Mouse (Mus musculus): ENCODE results near the gene Traf1.

Traf1 gene

GRCm38 (mm10) chr2:34961481-34962036, at the start of gene Traf1:
Gene Traf1, minus strand, starts transcription at chr2:34961772.
- DNase-seq (ENCODE audit: low read depth, low spot score): no peak

GRCm38 (mm10) chr2:34998956-34999355, 37.4 kb upstream of the Traf1 start:
- DNase-seq (ENCODE audit: low read depth, low spot score): no peak

DNA sequence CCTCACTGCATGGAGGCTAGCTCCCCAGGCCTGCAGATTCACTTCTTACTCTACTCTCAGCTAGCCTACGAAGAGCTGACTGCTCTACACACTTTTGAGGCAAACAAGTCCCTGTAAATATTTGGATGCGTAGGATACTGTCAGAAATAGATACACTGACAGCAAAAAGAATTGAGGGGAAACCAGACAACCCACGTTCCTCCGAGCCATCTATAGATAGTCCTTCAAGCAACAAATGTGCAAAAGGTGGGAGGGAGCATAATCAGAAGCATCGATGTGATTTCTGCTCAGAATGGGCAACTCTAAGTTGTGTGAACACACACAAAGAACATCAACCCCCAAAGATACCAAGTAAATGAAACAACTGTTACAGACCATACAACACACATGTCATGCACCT, 34.9 kb upstream of the Traf1 start:
- no peak for DNase-seq (ENCODE audit: low read depth, low spot score)

- no peak for DNase-seq (ENCODE audit: low read depth, low spot score)
These were observed 32.3 kb upstream of the Traf1 start for GRCm38 (mm10) chr2:34993696-34994356.

DNA sequence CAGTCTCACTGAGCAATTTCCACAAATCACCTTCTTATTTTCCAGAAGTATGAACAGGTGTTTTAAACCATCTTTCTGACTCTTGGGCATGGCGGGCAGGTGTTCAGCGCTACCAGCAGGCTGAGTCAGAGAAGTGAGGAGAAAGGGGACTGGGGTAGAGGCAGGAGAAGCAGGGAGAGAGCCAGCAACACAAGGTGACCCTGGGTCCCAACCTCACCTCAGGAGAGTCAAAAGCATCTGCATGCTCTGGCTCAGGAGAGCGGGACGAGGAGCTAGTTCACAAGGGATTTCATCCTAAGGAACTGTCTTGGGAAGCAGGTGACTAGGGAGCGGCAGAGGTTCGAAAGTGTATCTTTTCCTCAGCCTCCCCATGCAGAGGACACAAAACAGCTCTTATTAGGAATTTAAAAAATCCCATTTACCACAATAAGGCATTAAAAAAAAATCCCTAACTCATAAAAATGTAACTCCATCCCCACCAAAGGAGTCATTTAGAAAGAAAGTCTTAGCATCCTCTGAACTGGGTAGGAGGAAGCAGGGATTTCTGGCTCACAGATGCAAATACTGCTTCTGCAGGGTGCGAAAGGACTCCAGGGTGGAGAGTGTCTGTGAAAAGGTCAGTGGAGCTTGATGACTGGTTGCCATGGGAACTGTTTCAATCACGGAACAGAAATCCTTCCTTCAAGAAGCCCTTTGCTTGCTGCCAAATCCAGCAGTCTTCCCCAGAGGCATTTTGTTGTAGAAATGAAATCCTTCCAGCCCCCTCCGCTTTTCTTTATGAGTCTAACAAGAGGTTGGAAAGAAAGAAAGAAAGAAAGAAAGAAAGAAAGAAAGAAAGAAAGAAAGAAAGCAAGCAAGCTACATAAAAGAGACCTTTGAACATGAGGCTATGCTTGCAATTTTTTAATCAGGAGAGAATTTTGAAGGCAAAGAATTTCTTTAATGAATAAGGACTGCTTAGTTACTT, 31.4 kb upstream of the Traf1 start:
- DNase-seq (ENCODE audit: low read depth, low spot score): peak; percentile 22

DNA sequence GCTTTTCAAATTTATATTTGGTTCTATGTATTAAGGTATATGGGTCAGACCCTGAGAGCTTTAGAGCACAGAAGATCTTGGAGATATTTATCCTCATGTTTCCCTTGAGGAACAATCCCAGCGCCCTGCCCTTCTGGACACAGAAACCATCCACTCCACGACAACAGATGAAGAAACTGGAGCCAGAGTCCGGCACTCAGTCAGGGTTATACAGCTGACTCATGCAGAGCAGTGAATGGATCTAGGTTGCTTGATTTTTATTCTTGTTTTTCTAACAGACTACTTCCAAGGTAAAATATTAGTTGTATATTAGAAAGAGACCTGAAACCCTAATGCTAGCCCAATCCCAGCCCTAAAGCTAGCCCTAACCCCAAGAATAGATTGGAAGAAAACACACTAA, 30.4 kb upstream of the Traf1 start:
- DNase-seq (ENCODE audit: low read depth, low spot score): no peak

GRCm38 (mm10) chr2:34989749-34990148, 28.2 kb upstream of the Traf1 start:
- no peak for DNase-seq (ENCODE audit: low read depth, low spot score)

DNA sequence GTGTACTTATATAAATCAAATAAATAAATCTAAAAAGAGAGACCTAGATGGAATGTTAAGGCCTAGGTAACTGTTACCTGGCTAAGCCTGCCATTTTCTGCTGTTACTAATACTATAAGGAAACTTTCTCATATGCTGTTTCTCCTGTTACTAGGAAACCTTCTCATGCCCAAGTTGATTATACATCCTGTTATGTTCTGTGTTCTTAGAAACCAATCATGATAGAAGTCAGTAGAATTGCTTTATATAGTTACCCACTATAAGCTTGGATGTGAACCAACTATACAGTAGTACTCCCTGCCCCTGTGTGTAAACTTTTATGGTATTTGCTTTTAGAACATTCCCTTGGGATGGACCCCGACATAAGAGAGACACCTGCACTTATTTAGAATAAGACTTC, 26.0 kb upstream of the Traf1 start:
- no peak for DNase-seq (ENCODE audit: low read depth, low spot score)

GRCm38 (mm10) chr2:34984885-34985284, 23.3 kb upstream of the Traf1 start:
- DNase-seq (ENCODE audit: low read depth, low spot score): no peak

GRCm38 (mm10) chr2:34982906-34983698, 21.5 kb upstream of the Traf1 start:
- DNase-seq (ENCODE audit: low read depth, low spot score): no peak

DNA sequence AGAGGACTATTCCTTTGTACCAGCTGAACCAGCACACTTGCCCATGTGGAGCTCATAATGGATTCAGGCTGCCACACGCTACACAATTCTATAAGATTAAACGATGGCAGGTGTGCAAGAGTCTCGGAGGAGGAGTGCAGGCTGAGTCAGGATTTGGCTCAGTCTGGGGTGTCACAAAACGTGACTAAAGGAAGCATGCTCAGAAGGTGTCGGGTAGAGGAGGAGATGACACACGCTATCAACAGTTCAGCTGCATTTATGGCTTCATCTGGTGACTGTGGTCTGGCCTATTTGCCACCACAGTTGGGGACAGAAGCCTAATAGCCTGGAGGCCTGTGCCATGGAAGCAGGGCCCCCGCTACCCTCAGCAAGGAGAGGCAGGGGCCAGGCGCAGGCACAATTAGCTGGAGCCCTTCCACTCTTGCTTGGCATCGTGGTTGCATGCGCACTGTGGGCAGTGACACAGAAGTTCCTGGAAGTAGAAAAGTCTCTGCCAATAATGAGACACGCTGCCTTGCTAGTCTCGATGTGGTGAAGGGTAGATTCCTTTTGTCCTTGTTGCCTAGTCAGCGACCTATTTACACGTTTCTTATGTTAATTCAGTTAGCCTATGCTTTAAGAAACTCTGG, 20.6 kb upstream of the Traf1 start:
- DNase-seq (ENCODE audit: low read depth, low spot score): no peak

DNA sequence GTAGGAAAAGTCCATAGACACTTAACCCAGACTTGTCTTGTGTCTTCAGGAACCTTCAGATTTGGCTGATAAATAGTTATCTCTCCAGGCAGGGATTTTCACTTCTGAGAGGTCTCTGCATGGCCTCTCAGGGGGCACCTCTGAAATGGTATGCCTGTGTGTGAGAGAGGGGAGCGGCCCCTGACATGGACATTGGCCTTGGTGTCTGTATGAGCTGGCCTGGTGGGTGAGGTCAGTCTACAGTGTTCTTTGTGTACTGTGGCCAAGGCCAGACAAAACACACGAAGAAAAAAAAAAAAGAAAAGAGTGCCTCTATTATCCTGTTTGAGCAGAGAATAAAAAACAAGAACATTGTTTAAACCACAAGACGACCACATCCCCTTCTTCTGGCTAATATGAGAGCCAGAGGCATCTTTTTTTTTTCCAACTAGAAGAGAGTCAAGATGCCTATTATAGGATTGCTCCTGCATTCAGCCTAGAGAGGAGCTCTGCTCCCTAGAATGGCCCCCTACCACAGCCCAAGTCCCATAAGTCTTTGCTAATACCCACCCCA, 18.0 kb upstream of the Traf1 start:
- DNase-seq (ENCODE audit: low read depth, low spot score): no peak

- no peak for DNase-seq (ENCODE audit: low read depth, low spot score)
These were observed 16.7 kb upstream of the Traf1 start for GRCm38 (mm10) chr2:34978226-34978625.

DNA sequence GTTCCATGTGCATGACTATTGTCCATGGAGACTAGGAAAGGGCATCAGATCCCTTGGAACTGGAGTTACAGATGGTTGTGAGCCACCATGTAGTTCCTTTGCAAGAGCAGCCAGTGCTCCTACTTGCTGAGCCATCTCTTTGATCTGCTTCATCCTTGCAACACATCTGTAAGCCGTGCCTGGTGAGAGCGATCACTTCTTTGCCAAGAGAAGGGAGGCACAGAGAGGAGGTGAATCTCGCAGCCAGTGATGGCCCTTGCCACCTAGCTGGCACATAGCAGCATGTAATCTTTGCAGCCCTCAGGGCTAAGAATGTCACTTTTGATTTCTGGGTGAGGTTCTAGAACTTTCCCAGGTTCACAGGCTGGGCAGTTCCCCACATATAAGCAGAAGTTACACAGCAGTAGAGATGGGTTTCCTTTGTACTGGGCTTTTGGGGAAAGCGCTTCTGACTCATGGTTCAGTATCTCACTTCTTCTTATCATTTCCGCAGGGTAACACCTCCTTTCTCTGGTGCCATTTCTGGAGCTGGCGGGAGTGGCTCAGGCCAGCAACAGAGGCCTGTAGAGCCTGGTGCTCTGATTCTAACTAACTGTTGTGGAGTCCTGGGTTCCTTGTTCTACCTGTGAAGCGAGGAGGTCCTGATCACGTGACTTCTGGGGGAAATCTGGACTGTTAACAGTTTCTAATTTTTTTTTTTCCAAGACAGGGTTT, 15.5 kb upstream of the Traf1 start:
- peak; percentile 87 for DNase-seq (ENCODE audit: low read depth, low spot score)

GRCm38 (mm10) chr2:34976447-34976846, 14.9 kb upstream of the Traf1 start:
- peak; percentile 80 for DNase-seq (ENCODE audit: low read depth, low spot score)

GRCm38 (mm10) chr2:34973087-34973486, 11.5 kb upstream of the Traf1 start:
- DNase-seq (ENCODE audit: low read depth, low spot score): no peak

DNA sequence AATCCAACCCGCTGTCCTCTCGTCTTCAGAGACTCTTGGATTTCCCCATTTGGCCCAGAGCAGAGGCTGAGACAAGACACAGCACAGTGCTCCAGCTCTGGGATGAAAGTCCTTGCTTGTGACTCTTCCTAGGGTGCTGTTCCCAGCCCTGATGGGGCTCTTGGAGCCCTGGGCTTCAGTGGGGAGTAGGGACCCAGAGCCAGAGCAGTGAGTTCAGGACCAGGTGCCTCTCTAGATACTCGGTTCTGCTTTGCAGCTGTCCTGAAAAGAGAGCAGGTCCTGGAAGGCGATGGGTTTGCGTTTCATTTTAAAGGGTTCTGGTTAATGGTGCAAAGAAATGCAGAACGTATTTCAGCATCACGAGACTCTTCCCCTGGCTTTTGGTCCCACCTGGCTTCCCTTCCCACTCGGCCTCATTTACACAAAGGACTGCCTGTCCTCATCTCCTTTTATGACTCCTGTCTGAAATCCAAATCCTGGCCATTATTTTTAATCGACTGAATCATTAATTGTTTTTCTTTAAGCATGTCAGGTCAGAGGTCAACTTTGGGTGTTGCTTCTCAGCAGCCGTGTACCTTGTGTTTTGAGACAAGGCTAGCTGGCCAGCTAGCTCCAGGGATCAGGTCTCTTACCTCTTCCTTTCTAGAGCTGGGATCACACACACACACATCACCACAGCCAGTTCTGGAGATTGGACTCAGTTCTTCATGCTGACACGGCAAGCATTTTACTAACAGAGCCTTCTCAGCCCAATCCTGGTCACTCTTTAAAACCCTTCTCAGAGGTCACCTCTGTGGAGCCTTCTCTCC, 9.7 kb upstream of the Traf1 start:
- no peak for DNase-seq (ENCODE audit: low read depth, low spot score)

DNA sequence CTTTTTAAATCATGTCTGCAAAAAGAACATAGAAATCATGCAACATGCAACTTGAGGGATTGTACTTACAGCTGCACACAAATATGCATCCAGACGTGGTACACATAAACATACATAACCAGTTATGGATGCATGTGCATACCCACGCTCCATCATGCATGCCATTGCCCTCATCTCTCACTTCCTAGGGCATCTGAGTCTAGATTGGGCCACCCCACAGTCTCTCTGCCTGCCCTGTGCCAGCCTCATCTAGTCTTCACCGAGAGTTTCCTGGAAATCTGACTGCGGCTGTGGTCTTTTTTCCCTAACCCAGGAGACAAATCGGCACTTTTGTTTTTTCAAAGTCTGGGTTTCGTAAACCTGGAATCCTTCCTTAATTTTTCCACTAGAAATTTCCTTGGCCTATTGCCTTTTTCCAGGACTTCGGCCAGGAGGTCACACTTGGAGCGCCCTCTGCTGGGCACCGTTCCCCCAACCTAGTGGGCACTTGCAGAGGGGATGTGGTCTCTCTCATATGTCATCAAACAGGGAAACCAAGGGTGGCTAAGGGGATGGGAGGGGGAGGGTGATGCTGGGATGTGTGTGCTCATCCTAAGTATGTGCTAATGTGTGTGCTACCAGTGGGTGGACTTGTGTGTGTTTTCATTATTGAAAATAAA, 8.6 kb upstream of the Traf1 start:
- peak; percentile 61 for DNase-seq (ENCODE audit: low read depth, low spot score)

DNA sequence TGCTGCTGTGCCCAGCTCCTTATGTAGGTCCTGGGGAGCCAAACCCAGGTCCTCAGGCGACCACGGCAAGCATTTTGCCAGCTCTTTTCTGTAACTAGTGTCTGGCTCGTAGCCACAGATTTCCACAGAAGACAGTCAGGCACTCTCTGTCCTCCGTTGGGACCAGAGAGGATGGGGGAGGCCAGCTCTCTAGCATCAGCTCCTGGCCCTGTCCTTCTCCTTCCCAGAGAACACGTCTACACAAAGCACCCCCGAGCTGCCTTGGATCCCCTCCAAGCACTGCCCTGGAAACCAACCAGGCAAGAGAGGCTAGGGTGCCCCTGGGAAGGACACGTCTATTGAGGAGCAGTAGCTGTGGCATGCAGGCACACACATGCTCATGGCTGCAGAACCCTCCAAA, 7.6 kb upstream of the Traf1 start:
- no peak for DNase-seq (ENCODE audit: low read depth, low spot score)
